Mouse (Mus musculus) lung, adult 2 months (tissue): ENCODE results near the gene Cabin1.

ENCODE experiments used
- CTCF ChIP-seq: fragments of 200-500 bp; IDR thresholded peaks from 2 replicates; pipeline ENCODE4 v1.5.1; 2011; ENCODE audit warnings: mild to moderate bottlenecking, low read length, control low read depth; ENCODE audit not compliant: insufficient read depth
- POLR2A ChIP-seq: fragments of 200-500 bp; IDR thresholded peaks from 2 replicates; pipeline ENCODE4 v1.6.1; 2011; ENCODE audit warnings: low read depth, mild to moderate bottlenecking, control low read depth, low read length, borderline replicate concordance; ENCODE audit errors: extremely low read depth

- TF ChIP-seq CTCF = no peak
- no peak for TF ChIP-seq POLR2A
Observed at GRCm38 (mm10) chr10:75688598-75688997, 75.5 kb downstream of the Cabin1 start.
